Mouse (Mus musculus): ENCODE results near the gene Srsf9.

The Srsf9 gene

GRCm38 (mm10) chr5:115326256-115326831 lies 633 bp upstream of the Srsf9 start:
- in situ Hi-C loops (cut with MseI, MboI) = no loop called here

DNA sequence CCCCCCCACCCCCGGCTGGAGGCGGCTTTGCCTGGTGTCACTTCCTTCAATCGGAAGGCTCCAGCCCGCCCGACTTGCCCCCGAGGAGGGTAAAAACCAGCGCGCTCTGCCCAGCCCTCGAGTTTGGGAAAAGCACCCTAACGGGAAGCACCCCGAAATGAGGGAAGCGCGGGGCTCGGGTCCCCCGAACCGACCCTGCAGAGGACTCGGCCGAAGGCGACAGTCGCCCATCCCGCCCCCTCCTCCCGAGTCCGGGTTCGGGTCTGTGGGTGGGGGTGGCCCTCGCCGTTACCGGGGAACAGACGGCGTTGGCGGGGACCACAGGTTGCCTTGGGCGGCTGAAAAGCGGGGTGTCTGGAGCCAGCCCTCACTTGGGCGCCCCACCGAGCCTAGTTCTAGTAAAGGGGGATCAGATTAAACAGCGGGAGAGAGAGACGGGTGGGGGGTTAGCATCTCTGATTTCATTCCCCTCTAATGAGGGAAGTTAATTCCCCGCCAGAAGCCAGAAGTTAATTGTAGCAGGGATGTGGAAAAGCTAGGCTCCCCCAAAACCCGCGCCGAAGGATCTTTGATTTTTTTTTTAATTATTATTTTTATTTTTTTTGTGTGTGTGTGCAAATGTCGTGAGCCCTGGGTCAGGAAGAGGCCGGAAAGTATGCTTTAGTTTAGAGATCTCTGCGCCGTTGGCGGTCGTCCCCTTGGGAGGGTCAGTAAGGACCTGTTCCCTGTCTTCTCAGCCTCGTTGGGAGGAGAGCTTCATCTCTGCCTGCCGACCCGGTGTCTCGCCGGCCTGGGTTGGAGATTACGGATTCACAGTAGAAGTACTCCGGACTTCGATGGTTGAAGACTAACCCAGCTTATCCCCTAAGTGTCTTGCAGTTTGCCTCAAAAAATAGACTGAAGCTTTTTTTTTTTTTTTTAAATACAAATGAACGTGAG lies 902 bp downstream of the Srsf9 start:
- in situ Hi-C loops (cut with MseI, MboI) = no loop called here

DNA sequence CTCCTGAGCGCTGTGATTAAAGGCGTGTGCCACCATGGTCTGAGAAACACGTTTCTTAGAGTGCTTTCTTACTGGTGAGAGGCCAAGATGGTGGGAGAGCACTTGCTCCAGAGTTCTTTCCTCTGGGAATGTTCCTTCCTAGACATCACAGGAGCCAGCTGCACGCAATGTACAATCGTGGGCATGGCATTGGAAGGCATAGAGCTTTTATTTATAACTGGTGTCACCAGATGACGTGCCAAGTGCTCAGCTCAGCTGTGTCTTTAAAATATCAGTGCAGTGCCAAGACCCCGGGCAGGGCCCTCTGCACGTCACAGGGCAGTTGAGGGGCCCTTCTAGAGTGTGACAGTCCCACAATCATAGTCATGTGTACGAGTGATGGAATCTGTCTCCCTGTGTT lies 4.0 kb downstream of the Srsf9 start:
- in situ Hi-C loops (cut with MseI, MboI) = no loop called here

GRCm38 (mm10) chr5:115333626-115334025 lies 6.6 kb downstream of the Srsf9 start:
- in situ Hi-C loops (cut with MseI, MboI) = no loop called here

DNA sequence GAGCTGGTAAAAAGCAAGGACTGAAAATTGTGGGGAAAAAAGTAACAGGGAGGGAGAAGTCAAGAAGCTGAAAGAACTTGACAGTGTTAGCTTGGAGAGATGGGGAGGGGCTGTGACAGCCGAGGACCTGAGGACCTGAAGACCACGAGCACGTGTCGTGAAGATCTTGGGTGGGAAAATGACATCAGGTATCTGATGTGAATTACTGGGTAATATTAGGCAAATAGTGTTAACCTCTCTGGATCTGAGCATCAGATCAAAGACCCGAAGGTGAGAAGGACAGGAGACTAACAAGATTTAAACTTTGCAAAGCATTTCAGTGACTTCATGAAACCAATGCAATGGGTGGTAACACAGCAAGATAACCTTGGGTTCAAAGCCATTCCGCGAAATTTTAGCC lies 13.0 kb downstream of the Srsf9 start:
- in situ Hi-C loops (cut with MseI, MboI) = no loop called here

GRCm38 (mm10) chr5:115340577-115341313 lies 13.8 kb downstream of the Srsf9 start, which contains the start of the genes Gatc and Triap1:
Gene Gatc (minus strand): TSS chr5:115341178.
Gene Triap1 (plus strand): TSS chr5:115341225.
- in situ Hi-C loops (cut with MseI, MboI) = no loop called here

DNA sequence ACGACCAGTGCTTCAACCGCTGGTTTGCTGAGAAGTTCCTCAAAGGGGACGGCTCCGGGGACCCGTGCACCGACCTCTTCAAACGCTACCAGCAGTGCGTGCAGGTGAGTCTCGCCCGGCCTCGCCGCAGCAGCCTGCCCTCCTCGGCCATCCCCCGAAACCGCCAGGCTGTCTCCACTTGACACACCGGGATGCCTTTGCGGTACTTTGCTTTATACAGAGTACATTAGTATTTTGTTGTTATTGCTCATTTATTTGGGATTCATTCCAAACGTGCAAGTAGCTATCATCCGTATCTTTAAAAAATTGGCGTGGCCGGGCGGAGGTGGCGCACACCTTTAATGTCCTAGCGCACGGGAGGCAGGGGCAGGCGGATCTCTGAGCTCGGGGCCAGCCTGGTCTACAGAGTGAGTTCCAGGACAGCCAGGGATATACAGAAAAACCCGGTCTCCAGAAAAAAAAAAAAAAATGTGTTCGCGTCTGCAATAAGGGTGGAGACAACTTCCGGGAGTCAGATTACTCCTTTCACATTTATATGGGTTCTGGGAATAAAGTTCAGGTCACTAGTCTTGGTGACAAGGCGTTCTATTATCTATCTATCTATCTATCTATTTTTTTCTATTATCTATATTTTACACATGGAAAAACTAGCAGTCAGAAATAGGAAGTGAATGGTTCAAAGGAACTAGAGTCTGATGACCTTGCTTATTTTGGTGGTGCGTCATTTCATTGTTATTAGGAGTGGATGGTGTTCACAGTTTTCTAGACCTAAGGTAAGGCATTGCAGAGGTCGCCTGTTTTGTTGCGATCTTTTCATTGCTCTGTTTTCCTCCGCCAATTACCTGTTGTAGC lies 14.6 kb downstream of the Srsf9 start:
- in situ Hi-C loops (cut with MseI, MboI) = no loop called here

DNA sequence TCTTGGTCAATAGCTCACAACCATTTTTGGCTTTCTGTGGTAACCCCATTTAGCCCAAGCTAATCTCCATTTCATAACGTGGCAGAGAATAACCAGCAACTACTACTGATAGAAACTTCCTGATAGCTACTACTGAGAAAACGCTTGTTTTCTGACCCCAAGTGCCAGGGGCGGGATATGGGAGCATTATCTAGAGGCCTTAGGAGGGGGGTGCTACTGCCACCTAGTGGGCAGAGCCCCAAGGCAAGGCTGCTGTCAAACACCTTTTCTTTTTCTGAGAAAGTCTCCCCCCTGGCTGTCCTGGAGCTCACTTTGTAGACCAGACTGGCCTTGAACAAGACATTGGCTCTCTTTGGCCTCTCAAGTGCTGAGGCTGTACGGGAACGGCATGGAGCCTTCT lies 20.6 kb downstream of the Srsf9 start:
- in situ Hi-C loops (cut with MseI, MboI) = no loop called here

GRCm38 (mm10) chr5:115348546-115349224 lies 21.7 kb downstream of the Srsf9 start, which contains the start of gene Cox6a1:
Gene Cox6a1 (minus strand): TSS chr5:115348981.
- in situ Hi-C loops (cut with MseI, MboI) = no loop called here

DNA sequence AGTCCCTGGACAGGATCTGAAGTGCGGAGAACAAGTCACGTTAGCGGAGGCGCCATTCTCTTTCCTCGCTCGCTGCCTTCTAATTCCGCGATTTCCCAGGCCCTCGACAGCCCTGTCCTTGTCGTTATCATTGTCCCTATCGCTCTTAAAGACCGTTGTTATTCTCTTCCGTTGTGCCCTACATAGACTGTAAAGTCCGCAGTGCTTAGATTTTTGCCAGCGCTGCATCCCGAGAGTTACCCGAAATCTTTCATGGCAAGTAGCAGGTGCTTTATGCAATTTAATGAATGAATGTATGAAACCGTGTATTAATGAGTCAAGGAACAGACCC lies 22.2 kb downstream of the Srsf9 start:
- in situ Hi-C loops (cut with MseI, MboI) = no loop called here

GRCm38 (mm10) chr5:115351348-115351747 lies 24.4 kb downstream of the Srsf9 start:
- in situ Hi-C loops (cut with MseI, MboI) = no loop called here

- in situ Hi-C loops (cut with MseI, MboI) = loop anchor here (5.0 kb wide), 1 partner anchor 87 kb away; no protein-coding TSS in a partner anchor
Observed at GRCm38 (mm10) chr5:115355070-115355469, 28.1 kb downstream of the Srsf9 start.

GRCm38 (mm10) chr5:115358872-115359271 lies 31.9 kb downstream of the Srsf9 start:
- in situ Hi-C loops (cut with MseI, MboI) = loop anchor here (5.0 kb wide), 1 partner anchor 83 kb away; no protein-coding TSS in a partner anchor

DNA sequence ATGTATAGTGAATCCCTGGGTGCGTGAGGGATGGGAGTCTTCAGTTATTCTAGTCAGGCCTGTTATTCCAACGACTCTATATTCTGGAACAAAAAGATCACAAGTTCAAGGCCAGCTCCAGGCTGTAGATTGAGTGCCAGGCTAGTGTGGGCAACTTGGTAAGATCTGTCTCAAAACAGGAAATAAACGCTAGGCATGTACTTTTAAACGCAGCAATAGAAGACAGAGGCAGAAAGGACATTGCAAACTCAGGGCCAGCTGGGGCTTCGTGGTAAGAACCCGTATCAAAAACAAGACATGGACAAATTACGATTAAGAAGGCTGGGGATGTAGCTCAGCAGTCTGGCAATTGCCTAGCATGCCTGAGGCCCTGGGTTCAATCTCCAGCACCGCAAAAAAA lies 32.5 kb downstream of the Srsf9 start:
- in situ Hi-C loops (cut with MseI, MboI) = loop anchor here (5.0 kb wide), 1 partner anchor 83 kb away; no protein-coding TSS in a partner anchor

DNA sequence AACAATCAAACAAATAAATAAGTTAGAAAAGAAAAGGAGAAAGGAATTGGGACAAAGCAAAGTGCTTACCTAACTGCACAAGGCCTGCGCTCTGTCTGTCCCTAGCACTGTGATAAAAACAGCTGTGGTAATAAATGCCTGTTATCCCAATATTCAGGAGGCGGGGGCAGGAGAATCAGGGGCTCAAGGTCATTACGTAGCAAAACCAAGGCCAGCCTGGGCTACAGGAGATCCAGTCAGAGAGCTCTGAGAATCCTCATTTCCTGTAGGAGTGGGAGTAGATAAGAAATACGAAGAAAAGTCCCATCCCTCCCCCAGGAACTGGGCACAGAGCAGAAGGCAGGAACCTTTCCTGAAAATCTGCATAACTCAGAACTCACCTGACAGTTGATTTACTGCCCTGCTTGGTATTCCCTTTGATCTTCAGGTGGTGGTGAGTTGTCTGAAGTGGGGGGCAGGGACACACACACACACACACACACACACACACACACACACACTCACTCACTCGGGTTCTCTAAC lies 32.9 kb downstream of the Srsf9 start:
- in situ Hi-C loops (cut with MseI, MboI) = loop anchor here (5.0 kb wide), 1 partner anchor 82 kb away; no protein-coding TSS in a partner anchor

- in situ Hi-C loops (cut with MseI, MboI) = no loop called here
Observed at GRCm38 (mm10) chr5:115362216-115362615, 35.2 kb downstream of the Srsf9 start.

DNA sequence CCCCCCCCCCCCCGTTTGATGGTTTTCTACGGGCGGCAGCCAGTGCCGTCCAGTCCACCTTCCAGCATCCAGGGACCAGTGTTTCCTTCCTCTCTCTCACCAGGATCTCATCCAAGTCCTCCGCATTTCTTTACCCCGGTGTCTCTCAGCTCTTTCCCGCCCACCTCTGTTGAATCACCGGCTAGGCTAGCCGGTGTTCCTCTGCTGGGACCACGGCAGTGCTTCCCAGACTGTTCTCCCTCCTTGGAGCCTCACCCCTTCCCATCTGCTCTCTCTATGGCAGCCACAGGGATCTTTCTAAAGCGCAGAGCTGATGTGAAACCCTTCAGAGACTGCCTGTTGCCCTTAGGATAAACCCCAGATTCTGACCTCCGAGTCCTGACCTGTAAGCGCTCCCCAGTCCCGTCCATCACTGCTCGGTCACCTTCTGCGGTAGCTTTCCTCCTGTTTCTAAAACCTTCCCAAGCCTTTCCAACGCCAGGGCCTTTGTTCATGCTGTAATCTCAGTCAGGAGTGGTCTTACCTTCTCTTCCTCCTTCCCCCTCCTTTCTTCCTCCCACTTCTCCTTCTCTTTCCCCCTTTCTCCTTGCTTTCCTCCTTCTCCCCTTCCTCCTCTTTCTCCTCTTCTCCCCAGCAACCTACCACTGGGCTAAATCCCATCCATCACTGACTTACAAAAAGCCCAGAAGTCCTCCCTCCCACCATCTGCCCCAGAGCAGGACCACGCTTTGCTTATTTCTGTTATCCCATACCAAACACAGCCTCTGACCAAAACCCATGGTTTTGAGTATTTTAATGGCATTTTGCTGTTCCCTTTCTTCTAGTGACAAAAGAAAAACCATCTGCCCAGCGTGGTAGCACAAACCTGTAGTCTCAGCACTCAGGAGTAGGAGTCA lies 36.1 kb downstream of the Srsf9 start:
- in situ Hi-C loops (cut with MseI, MboI) = no loop called here

DNA sequence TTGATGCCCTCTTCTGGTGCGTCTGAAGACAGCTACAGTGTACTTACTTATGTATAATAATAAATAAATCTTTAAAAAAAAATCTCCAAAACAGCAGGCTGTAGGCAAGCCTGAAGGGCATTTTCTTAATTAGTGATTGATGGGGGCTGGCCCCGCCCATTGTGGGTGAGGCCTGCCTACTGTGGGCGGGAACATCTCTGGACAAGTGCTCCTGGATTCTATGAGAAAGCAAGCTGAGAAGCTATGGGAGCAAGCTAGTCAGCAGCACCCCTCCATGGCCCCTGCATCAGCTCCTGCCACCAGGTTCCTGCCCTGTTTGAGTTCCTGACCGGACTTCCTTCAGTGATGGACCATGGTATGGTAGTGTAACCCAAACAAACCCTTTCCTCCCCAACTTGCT lies 37.8 kb downstream of the Srsf9 start:
- in situ Hi-C loops (cut with MseI, MboI) = no loop called here

DNA sequence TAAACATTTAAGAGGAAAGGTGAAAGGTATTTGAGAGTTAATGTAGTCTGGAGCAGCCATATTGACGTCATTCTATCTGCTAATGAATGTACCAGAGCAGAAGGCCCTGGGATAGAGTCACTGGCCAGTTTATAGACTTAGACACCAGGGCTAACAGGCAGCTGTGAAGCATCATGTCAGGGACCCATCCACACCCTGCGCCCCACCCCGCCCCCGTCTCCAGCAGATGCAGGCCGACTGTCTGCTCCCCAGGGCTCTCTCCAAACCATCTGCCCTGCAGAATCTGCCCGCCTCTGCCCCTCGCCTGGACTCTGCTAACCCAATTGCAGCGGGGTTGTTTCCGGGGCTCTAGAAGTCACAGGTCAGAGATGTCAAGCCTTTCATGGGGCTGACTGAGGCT lies 44.8 kb downstream of the Srsf9 start:
- in situ Hi-C loops (cut with MseI, MboI) = no loop called here

Measured in mouse trophoblast stem cell (cell line).